Mouse (Mus musculus): ENCODE data around the gene Thegl.
"Not testable (repeated sequence)": the region's sequence is repeated elsewhere in the genome, so short reads cannot be mapped to it uniquely, and the experiment has no call there.

Thegl gene

GRCm38 (mm10) chr5:77096194-77096593 is 80.4 kb downstream of the Thegl start:
- not testable (repeated sequence) for DNase-seq

- DNase-seq, result no peak
Observed at GRCm38 (mm10) chr5:77097686-77098085, 81.9 kb downstream of the Thegl start.

GRCm38 (mm10) chr5:77098874-77099273 is 83.1 kb downstream of the Thegl start:
- DNase-seq, result no peak

GRCm38 (mm10) chr5:77099317-77099996 is 83.6 kb downstream of the Thegl start:
- no peak for DNase-seq

GRCm38 (mm10) chr5:77099997-77100380 is 84.2 kb downstream of the Thegl start:
- no peak for DNase-seq

GRCm38 (mm10) chr5:77100691-77101090 is 84.9 kb downstream of the Thegl start:
- no peak for DNase-seq

- DNase-seq, result no peak
Observed at GRCm38 (mm10) chr5:77102522-77103365, 86.9 kb downstream of the Thegl start.

GRCm38 (mm10) chr5:77107146-77107822 is 91.5 kb downstream of the Thegl start:
- DNase-seq, result no peak

GRCm38 (mm10) chr5:77108806-77109205 is 93.0 kb downstream of the Thegl start:
- no peak for DNase-seq

GRCm38 (mm10) chr5:77109814-77110213 is 94.0 kb downstream of the Thegl start:
- DNase-seq, result no peak
